ENCODE assay signal across 7 mouse cellular contexts in the genomic region with DNA sequence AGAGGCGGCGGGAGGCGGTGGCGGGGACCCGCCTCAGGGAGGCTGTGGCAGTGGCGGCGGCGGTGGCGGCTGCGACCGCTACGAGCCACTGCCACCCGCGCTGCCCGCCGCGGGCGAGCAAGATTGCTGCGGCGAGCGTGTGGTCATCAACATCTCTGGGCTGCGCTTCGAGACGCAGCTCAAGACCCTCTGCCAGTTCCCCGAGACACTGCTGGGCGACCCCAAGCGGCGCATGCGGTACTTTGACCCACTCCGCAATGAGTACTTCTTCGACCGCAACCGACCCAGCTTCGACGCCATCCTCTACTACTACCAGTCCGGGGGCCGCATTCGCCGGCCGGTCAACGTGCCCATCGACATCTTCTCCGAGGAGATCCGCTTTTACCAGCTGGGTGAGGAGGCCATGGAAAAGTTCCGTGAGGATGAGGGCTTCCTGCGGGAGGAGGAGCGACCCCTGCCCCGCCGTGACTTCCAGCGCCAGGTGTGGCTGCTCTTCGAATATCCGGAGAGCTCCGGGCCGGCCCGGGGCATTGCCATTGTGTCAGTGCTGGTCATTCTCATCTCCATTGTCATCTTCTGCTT. TPM values are rescaled to one million over a fixed set of nuclear protein-coding genes. Genes with fewer than 3 reads are reported as not detected.
DNase-seq lines count a peak whose midpoint lies in the region; ATAC-seq lines count a peak whose summit lies in the region.

No protein-coding gene starts in this region.

- peak overlapping the region; percentile 76 for H3K9ac ChIP-seq in embryonic facial prominence, embryonic 14.5 days (ENCODE audit: low read depth, low read length)
- H3K9ac ChIP-seq in hindbrain, embryonic 12.5 days, result peak overlapping the region; percentile 84
- peak overlapping the region; percentile 74 for H3K9ac ChIP-seq in neural tube, embryonic 12.5 days

- H3K4me2 ChIP-seq in embryonic facial prominence, embryonic 14.5 days (ENCODE audit: low read depth, low read length), result peak overlapping the region; percentile 98
- peak overlapping the region; percentile 95 for H3K4me2 ChIP-seq in hindbrain, embryonic 12.5 days (replicated peaks)
- peak overlapping the region; percentile 80 for H3K4me2 ChIP-seq in neural tube, embryonic 12.5 days (replicated peaks)

- peak; percentile 47 for ATAC-seq in embryonic facial prominence, embryonic 14.5 days (ENCODE audit: low read depth)
- peak; percentile 65 for ATAC-seq in hindbrain, embryonic 12.5 days (ENCODE audit: low FRiP score)
- ATAC-seq in neural tube, embryonic 12.5 days (ENCODE audit: low FRiP score, low read depth), result peak; percentile 60; the same call in 1 of the 2 replicates

- no peaks in the 10 kb centered on the region; the same call in none of the 2 replicates for H3K4me1 ChIP-seq in embryonic facial prominence, embryonic 14.5 days (ENCODE audit: control insufficient read depth, insufficient read depth, low read length)
- H3K4me1 ChIP-seq in hindbrain, embryonic 12.5 days, result peaks cover 31% of the 10 kb centered on the region
- H3K4me1 ChIP-seq in neural tube, embryonic 12.5 days, result peaks cover 19% of the 10 kb centered on the region

- no peaks in the 10 kb centered on the region for H3K9me3 ChIP-seq in embryonic facial prominence, embryonic 14.5 days (ENCODE audit: control insufficient read depth, low read length)
- no peaks in the 10 kb centered on the region for H3K9me3 ChIP-seq in hindbrain, embryonic 12.5 days (replicated peaks)
- no peaks in the 10 kb centered on the region for H3K9me3 ChIP-seq in neural tube, embryonic 12.5 days

- H3K36me3 ChIP-seq in embryonic facial prominence, embryonic 14.5 days (ENCODE audit: control insufficient read depth, insufficient read depth, low read length), result no peaks in the 10 kb centered on the region
- H3K36me3 ChIP-seq in hindbrain, embryonic 12.5 days, result no peaks in the 10 kb centered on the region
- no peaks in the 10 kb centered on the region for H3K36me3 ChIP-seq in neural tube, embryonic 12.5 days

- H3K4me3 ChIP-seq in embryonic facial prominence, embryonic 14.5 days (ENCODE audit: low read depth, low read length), result peak overlapping the region; percentile 75
- peak overlapping the region; percentile 83 for H3K4me3 ChIP-seq in hindbrain, embryonic 12.5 days
- H3K4me3 ChIP-seq in neural tube, embryonic 12.5 days, result peak overlapping the region; percentile 77

- WGBS in embryonic facial prominence, embryonic 14.5 days, result 1% methylated on average over 24 of the region's 55 CpGs
- WGBS in hindbrain, embryonic 12.5 days, result under 1% methylated on average over 55 of the region's 55 CpGs
- WGBS in neural tube, embryonic 12.5 days, result 1% methylated on average over 54 of the region's 55 CpGs

- H3K27ac ChIP-seq in embryonic facial prominence, embryonic 14.5 days (replicated peaks; ENCODE audit: low read depth, low read length), result 0 out of 2 replicates have a peak overlapping the region, but pooled peaks have one; percentile 39
- peak overlapping the region; percentile 76 for H3K27ac ChIP-seq in hindbrain, embryonic 12.5 days
- no peak overlapping the region for H3K27ac ChIP-seq in neural tube, embryonic 12.5 days

- H3K27me3 ChIP-seq in embryonic facial prominence, embryonic 14.5 days (replicated peaks; ENCODE audit: control insufficient read depth, insufficient read depth, low read length), result peaks cover 14% of the 10 kb centered on the region
- H3K27me3 ChIP-seq in hindbrain, embryonic 12.5 days, result peaks cover 7% of the 10 kb centered on the region; the same call in 1 of the 2 replicates
- H3K27me3 ChIP-seq in neural tube, embryonic 12.5 days (replicated peaks), result 0 out of 2 replicates have a peak, but pooled peaks cover 7% of the 10 kb centered on the region

- DNase-seq in 3134 (ENCODE audit: extremely low read depth, insufficient read length, low spot score) (peak; percentile 13), 416B (ENCODE audit: low read depth) (peak; percentile 33), liver (peak; percentile 6)
- peak; percentile 31 for DNase-seq in embryonic facial prominence, embryonic 14.5 days (ENCODE audit: low spot score)
- DNase-seq in thymus, postnatal 4 days, result peak; percentile 73

RNA-seq across cellular contexts. Expression of a gene that starts 0.6 kb away (rescaled TPM):
- 1.0 and 1.2 TPM in 2 replicates for polyA plus RNA-seq in embryonic facial prominence, embryonic 14.5 days (2014; fragmentation: Nextera tagmentation; extraction: Ambion mirVana)
- polyA plus RNA-seq in hindbrain, embryonic 12.5 days (2016; fragmentation: Nextera tagmentation; extraction: Ambion mirVana), result 8.1 and 8.3 TPM in 2 replicates
- polyA plus RNA-seq in neural tube, embryonic 12.5 days (2016; fragmentation: Nextera tagmentation; extraction: Ambion mirVana), result 4.0 and 4.6 TPM in 2 replicates

Comparison
In these comparisons a context has a peak if more than half of its experiments do, and no peak if none do; other contexts are left out.
1. DNase-seq: peak in every context shown above with its lines; median percentile 73 in thymus, postnatal 4 days; 33 in 416B; 31 in embryonic facial prominence, embryonic 14.5 days; 13 in 3134; 6 in liver.